Mouse (Mus musculus) adrenal gland, adult 8-10 months (tissue): ENCODE data around the gene Tbxa2r. TPM values are rescaled to one million over a fixed set of nuclear protein-coding genes. Genes with fewer than 3 reads are reported as not detected.

ENCODE experiments used
- DNase-seq: peaks from one replicate; pipeline ENCODE4 v3.0.0; 2022
- total RNA-seq, 4 experiments: library from RNA; stranded (reverse); gene quantifications; 2 replicates each; pipeline ENCODE4 v1.2.4; 2022

The Tbxa2r gene
- 10 to 100 TPM; 35.6 to 52.1 (median 42.0) TPM for total RNA-seq

GRCm38 (mm10) chr10:81328386-81328785, at the start of gene Tbxa2r:
Gene Tbxa2r, plus strand, starts transcription at chr10:81328731.
- DNase-seq, result peak; percentile 93

GRCm38 (mm10) chr10:81279496-81279895, 49.0 kb upstream of the Tbxa2r start:
- no peak for DNase-seq

GRCm38 (mm10) chr10:81284189-81284588, 44.3 kb upstream of the Tbxa2r start:
- DNase-seq, result no peak

- no peak for DNase-seq
Observed at GRCm38 (mm10) chr10:81284719-81285118, 43.8 kb upstream of the Tbxa2r start.

GRCm38 (mm10) chr10:81285694-81286450, 42.7 kb upstream of the Tbxa2r start:
- peak; percentile 71 for DNase-seq

GRCm38 (mm10) chr10:81286586-81286985, 41.9 kb upstream of the Tbxa2r start:
- DNase-seq, result no peak

- no peak for DNase-seq
Observed at GRCm38 (mm10) chr10:81287513-81288157, 40.9 kb upstream of the Tbxa2r start.

GRCm38 (mm10) chr10:81288601-81289000, 39.9 kb upstream of the Tbxa2r start:
- DNase-seq, result no peak

GRCm38 (mm10) chr10:81289278-81289677, 39.3 kb upstream of the Tbxa2r start:
- no peak for DNase-seq

GRCm38 (mm10) chr10:81289811-81290210, 38.7 kb upstream of the Tbxa2r start:
- no peak for DNase-seq

GRCm38 (mm10) chr10:81290698-81291460, 37.7 kb upstream of the Tbxa2r start:
- no peak for DNase-seq

GRCm38 (mm10) chr10:81291511-81292104, 36.9 kb upstream of the Tbxa2r start, which contains the start of gene Tjp3:
Gene Tjp3, minus strand, starts transcription at chr10:81291581.
- DNase-seq, result no peak

GRCm38 (mm10) chr10:81292554-81293333, 35.8 kb upstream of the Tbxa2r start, which contains the start of gene Pip5k1c:
Gene Pip5k1c, plus strand, starts transcription at chr10:81292963.
- DNase-seq, result peak; percentile 100

- DNase-seq, result no peak
Observed at GRCm38 (mm10) chr10:81293334-81294030, 35.0 kb upstream of the Tbxa2r start.

- no peak for DNase-seq
Observed at GRCm38 (mm10) chr10:81294442-81294841, 34.1 kb upstream of the Tbxa2r start.

GRCm38 (mm10) chr10:81295185-81295584, 33.3 kb upstream of the Tbxa2r start:
- DNase-seq, result no peak

GRCm38 (mm10) chr10:81297246-81297645, 31.3 kb upstream of the Tbxa2r start:
- DNase-seq, result no peak

- peak; percentile 61 for DNase-seq
Observed at GRCm38 (mm10) chr10:81297845-81298244, 30.7 kb upstream of the Tbxa2r start.

GRCm38 (mm10) chr10:81298369-81299100, 30.0 kb upstream of the Tbxa2r start:
- DNase-seq, result no peak

GRCm38 (mm10) chr10:81299585-81300351, 28.8 kb upstream of the Tbxa2r start:
- DNase-seq, result no peak
